8 mouse cellular contexts compared by ENCODE assay signal in genomic region chr16:22857431-22858113, GRCm38 (mm10). TPM values are rescaled to one million over a fixed set of nuclear protein-coding genes. Genes with fewer than 3 reads are reported as not detected.
A peak's percentile ranks its signal among the peaks of the same experiment; 100 is the strongest.
DNase-seq lines count a peak whose midpoint lies in the region; ATAC-seq and TF ChIP-seq lines count a peak whose summit lies in the region.

TSS of gene Tbccd1 (minus strand) at chr16:22857669.
TSS of gene Dnajb11 (plus strand) at chr16:22857845.

- TF ChIP-seq EP300 in MEL (IDR thresholded peaks at IDR 0.05; ENCODE audit: low read depth in 1 of 2, low read length in 2 of 2) = peak in 1 of 2 experiments; percentile 26; a peak in 1 of 4 replicates

- no peak for TF ChIP-seq CTCF in MEL (IDR thresholded peaks at IDR 0.05 in 2 of 3, conservative IDR thresholded peaks at IDR 0.05 in 1 of 3; ENCODE audit: control insufficient read depth in 1 of 3, insufficient read depth in 1 of 3, low read depth in 2 of 3, low read length in 3 of 3, poor library complexity in 1 of 3, severe bottlenecking in 1 of 3)
- TF ChIP-seq CTCF in cerebellum, adult 2 months (IDR thresholded peaks at IDR 0.05; ENCODE audit: borderline replicate concordance, insufficient read depth, low read depth, low read length) = no peak
- peak; percentile 29; the same call in 1 of the 2 replicates for TF ChIP-seq CTCF in forebrain, postnatal 0 days (IDR thresholded peaks at IDR 0.05; ENCODE audit: low read depth)

- peak within 1 kb of the TSS; percentile 91 for H3K4me2 ChIP-seq in forebrain, postnatal 0 days (ENCODE audit: low read depth)
- peak within 1 kb of the TSS; percentile 83 for H3K4me2 ChIP-seq in lung, embryonic 15.5 days

- H3K36me3 ChIP-seq in MEL (ENCODE audit: control insufficient read depth in 1 of 2, insufficient read depth in 2 of 2, low read length in 2 of 2) = peaks cover 7 to 24% of the 10 kb centered on the region in 2 experiments
- peaks cover 9% of the 10 kb centered on the region for H3K36me3 ChIP-seq in forebrain, postnatal 0 days (ENCODE audit: insufficient read depth)
- peaks cover 3% of the 10 kb centered on the region for H3K36me3 ChIP-seq in lung, embryonic 15.5 days

- TF ChIP-seq RAD21 in MEL (IDR thresholded peaks at IDR 0.05; ENCODE audit: low read depth, low read length) = no peak

- peak; percentile 98 for ATAC-seq in forebrain, postnatal 0 days
- ATAC-seq in lung, embryonic 15.5 days (ENCODE audit: borderline replicate concordance, extremely low read depth, low FRiP score, low TSS enrichment) = peak; percentile 99

- peak; percentile 98 for DNase-seq in MEL (ENCODE audit: low read depth, low spot score)
- peak; percentile 99 to 100 for DNase-seq in cerebellum, adult 2 months
- DNase-seq in forebrain, postnatal 0 days = peak; percentile 100
- peak; percentile 98 for DNase-seq in heart, postnatal 4 days
- DNase-seq in layer of hippocampus, adult 8-10 months (ENCODE audit: low spot score in 2 of 2) = peak; percentile 99
- DNase-seq in ovary, adult 18-20 months (ENCODE audit: low spot score) = peak; percentile 98
- peak; percentile 100 for DNase-seq in thymus, postnatal 0 days (ENCODE audit: low spot score)

- peak within 1 kb of the TSS; percentile 80 to 95 for H3K4me3 ChIP-seq in MEL (ENCODE audit: control insufficient read depth in 1 of 2, insufficient read depth in 1 of 2, low read depth in 2 of 2, low read length in 2 of 2)
- peak within 1 kb of the TSS; percentile 72 for H3K4me3 ChIP-seq in cerebellum, adult 2 months (replicated peaks; ENCODE audit: insufficient read depth, low read depth, low read length)
- peak within 1 kb of the TSS; percentile 94 for H3K4me3 ChIP-seq in forebrain, postnatal 0 days (ENCODE audit: low read depth, low read length)
- peak within 1 kb of the TSS; percentile 98 for H3K4me3 ChIP-seq in lung, embryonic 15.5 days

- peak within 1 kb of the TSS; percentile 99 for H3K27ac ChIP-seq in MEL (ENCODE audit: control insufficient read depth, low read depth, low read length)
- H3K27ac ChIP-seq in cerebellum, adult 2 months (ENCODE audit: insufficient read depth, low read length) = peak within 1 kb of the TSS; percentile 17; the same call in 1 of the 2 replicates
- H3K27ac ChIP-seq in forebrain, postnatal 0 days (ENCODE audit: low read depth, low read length) = peak within 1 kb of the TSS; percentile 73
- H3K27ac ChIP-seq in lung, embryonic 15.5 days = peak within 1 kb of the TSS; percentile 71

- peak; percentile 56 to 84 for TF ChIP-seq POLR2A in MEL (IDR thresholded peaks at IDR 0.05; ENCODE audit: control insufficient read depth in 1 of 2, insufficient read depth in 1 of 2, low read depth in 1 of 2, low read length in 2 of 2, poor library complexity in 1 of 2)
- peak; percentile 58; the same call in 1 of the 2 replicates for TF ChIP-seq POLR2A in cerebellum, adult 2 months (IDR thresholded peaks at IDR 0.05; ENCODE audit: borderline replicate concordance, insufficient read depth, low read length)

- peaks cover 31% of the 10 kb centered on the region for H3K79me2 ChIP-seq in MEL (ENCODE audit: control insufficient read depth, insufficient read depth, low read length, poor library complexity)

- no peaks in the 10 kb centered on the region for H3K9me3 ChIP-seq in MEL (replicated peaks; ENCODE audit: insufficient read depth, low read length)
- no peaks in the 10 kb centered on the region for H3K9me3 ChIP-seq in forebrain, postnatal 0 days (ENCODE audit: low read length)
- no peaks in the 10 kb centered on the region for H3K9me3 ChIP-seq in lung, embryonic 15.5 days

- H3K9ac ChIP-seq in MEL (ENCODE audit: control insufficient read depth, low read depth, low read length, poor library complexity, severe bottlenecking) = peak within 1 kb of the TSS; percentile 79
- peak within 1 kb of the TSS; percentile 88 for H3K9ac ChIP-seq in forebrain, postnatal 0 days
- peak within 1 kb of the TSS; percentile 93 for H3K9ac ChIP-seq in lung, embryonic 15.5 days

- H3K27me3 ChIP-seq in MEL (ENCODE audit: control insufficient read depth in 1 of 2, insufficient read depth in 2 of 2, low read length in 2 of 2) = no peaks in the 10 kb centered on the region
- H3K27me3 ChIP-seq in cerebellum, adult 2 months (ENCODE audit: control insufficient read depth, insufficient read depth, low read length) = no peaks in the 10 kb centered on the region
- H3K27me3 ChIP-seq in forebrain, postnatal 0 days (ENCODE audit: insufficient read depth, low read length) = no peaks in the 10 kb centered on the region
- no peaks in the 10 kb centered on the region for H3K27me3 ChIP-seq in lung, embryonic 15.5 days

- WGBS in cerebellum, adult 2 months = under 1% methylated on average over 62 of the region's 62 CpGs
- 1% methylated on average over 62 of the region's 62 CpGs for WGBS in forebrain, postnatal 0 days
- WGBS in lung, embryonic 15.5 days = under 1% methylated on average over 62 of the region's 62 CpGs

- peaks cover 12 to 16% of the 10 kb centered on the region in 2 experiments for H3K4me1 ChIP-seq in MEL (ENCODE audit: control insufficient read depth in 1 of 2, insufficient read depth in 2 of 2, low read length in 2 of 2)
- H3K4me1 ChIP-seq in cerebellum, adult 2 months (ENCODE audit: control insufficient read depth, insufficient read depth, low read length) = peaks cover 3% of the 10 kb centered on the region; the same call in 1 of the 2 replicates
- H3K4me1 ChIP-seq in forebrain, postnatal 0 days (ENCODE audit: insufficient read depth) = peaks cover 12% of the 10 kb centered on the region; the same call in 1 of the 2 replicates
- peaks cover 12% of the 10 kb centered on the region for H3K4me1 ChIP-seq in lung, embryonic 15.5 days

TF ChIP-seq in MEL, 35 proteins besides CTCF, POLR2A, EP300 and RAD21 (continues in another document):
- TF ChIP-seq MAZ (IDR thresholded peaks at IDR 0.05; ENCODE audit: low read depth, low read length) = 0 out of 2 replicates have a peak, but pooled peaks have one; percentile 50
- no peak for TF ChIP-seq MEF2A (IDR thresholded peaks at IDR 0.05; ENCODE audit: extremely low read depth, insufficient replicate concordance, low read depth, low read length, poor library complexity, severe bottlenecking)
- no peak for TF ChIP-seq GABPA (IDR thresholded peaks at IDR 0.05; ENCODE audit: low read depth, low read length)
- peak; percentile 75 for TF ChIP-seq NELFE (IDR thresholded peaks at IDR 0.05; ENCODE audit: low read depth, low read length)
- peak; percentile 82 for TF ChIP-seq TBP (IDR thresholded peaks at IDR 0.05; ENCODE audit: low read depth, low read length)
- TF ChIP-seq MAX (IDR thresholded peaks at IDR 0.05; ENCODE audit: low read length) = peak; percentile 99
- no peak for TF ChIP-seq CHD1 (IDR thresholded peaks at IDR 0.05; ENCODE audit: low read depth, low read length)
- no peak for TF ChIP-seq POLR2AphosphoS5 (IDR thresholded peaks at IDR 0.05; ENCODE audit: borderline replicate concordance, low read depth, low read length)
- TF ChIP-seq JUND (IDR thresholded peaks at IDR 0.05; ENCODE audit: low read depth, low read length) = no peak
- peak; percentile 44; the same call in 1 of the 2 replicates for TF ChIP-seq POLR2AphosphoS2 (IDR thresholded peaks at IDR 0.05; ENCODE audit: low read length)
- peak; percentile 95 for TF ChIP-seq SIN3A (IDR thresholded peaks at IDR 0.05; ENCODE audit: low read length)
- TF ChIP-seq TAL1 (IDR thresholded peaks at IDR 0.05; ENCODE audit: low read length) = no peak
- no peak; the same call in 1 of the 2 replicates for TF ChIP-seq CHD2 (IDR thresholded peaks at IDR 0.05; ENCODE audit: low read length)
- no peak for TF ChIP-seq ZNF384 (IDR thresholded peaks at IDR 0.05; ENCODE audit: low read depth, low read length)
- no peak for TF ChIP-seq GATA1 (IDR thresholded peaks at IDR 0.05; ENCODE audit: low read depth, low read length)
- TF ChIP-seq TCF12 (IDR thresholded peaks at IDR 0.05; ENCODE audit: low read depth, low read length) = peak; percentile 56; the same call in 1 of the 2 replicates
- peak; percentile 96 for TF ChIP-seq MXI1 (IDR thresholded peaks at IDR 0.05; ENCODE audit: low read depth, low read length)
- TF ChIP-seq BHLHE40 (IDR thresholded peaks at IDR 0.05; ENCODE audit: borderline replicate concordance, low read depth, low read length) = peak; percentile 95
- peak; percentile 99 for TF ChIP-seq ELF1 (IDR thresholded peaks at IDR 0.05; ENCODE audit: low read depth, low read length)
- peak; percentile 90 for TF ChIP-seq MYC (IDR thresholded peaks at IDR 0.05; ENCODE audit: low read depth, low read length)
- no peak for TF ChIP-seq MYB (IDR thresholded peaks at IDR 0.05; ENCODE audit: low read depth, low read length)
- no peak for TF ChIP-seq SMC3 (IDR thresholded peaks at IDR 0.05; ENCODE audit: low read depth, low read length)
- peak; percentile 98 for TF ChIP-seq USF1 (IDR thresholded peaks at IDR 0.05; ENCODE audit: low read depth, low read length)

RNA-seq across cellular contexts. Expression of gene Tbccd1, which starts in this region (rescaled TPM):
- total RNA-seq in MEL (2012; rRNA removed) = 20.4 and 28.7 TPM in 2 replicates
- polyA plus RNA-seq in MEL (2012; ENCODE audit: insufficient read depth in 1 of 2, insufficient read length in 2 of 2, low read depth in 1 of 2, low replicate concordance in 2 of 2, missing spikeins in 1 of 2) = 10 to 100 TPM in 1 of 2 experiments, not detected in 1; 23.8 TPM
- 20.2 and 21.5 TPM in 2 replicates for polyA plus RNA-seq in cerebellum, adult 2 months (2012; rRNA removed)
- 18.0 and 19.0 TPM in 2 replicates for total RNA-seq in forebrain, postnatal 0 days (2014; rRNA removed)
- 13.7 and 14.9 TPM in 2 replicates for polyA plus RNA-seq in forebrain, postnatal 0 days (2015; fragmentation: Nextera tagmentation; extraction: Ambion mirVana)
- 10 to 100 TPM in 1 of 2 experiments, 1 to 10 TPM in 1; 9.9 to 11.7 TPM for total RNA-seq in heart, postnatal 4 days (2021)
- 10 to 100 TPM; 12.5 to 15.4 (median 15.3) TPM for total RNA-seq in layer of hippocampus, adult 8-10 months (2022)
- 25.6 and 26.9 TPM in 2 replicates for polyA plus RNA-seq in lung, embryonic 15.5 days (2015; fragmentation: Nextera tagmentation; extraction: Ambion mirVana)
- 21.1 and 21.8 TPM in 2 replicates for polyA plus RNA-seq in thymus, postnatal 0 days (2015; fragmentation: Nextera tagmentation; extraction: Ambion mirVana)

RNA-seq across cellular contexts. Expression of gene Dnajb11, which starts in this region (rescaled TPM):
- total RNA-seq in MEL (2012; rRNA removed) = 116 and 147 TPM in 2 replicates
- 100 to 1,000 TPM in 1 of 2 experiments, 10 to 100 TPM in 1; 90.2 to 139 TPM for polyA plus RNA-seq in MEL (2012; ENCODE audit: insufficient read depth in 1 of 2, insufficient read length in 2 of 2, low read depth in 1 of 2, low replicate concordance in 2 of 2, missing spikeins in 1 of 2)
- 41.3 and 44.8 TPM in 2 replicates for polyA plus RNA-seq in cerebellum, adult 2 months (2012; rRNA removed)
- 55.2 and 63.0 TPM in 2 replicates for total RNA-seq in forebrain, postnatal 0 days (2014; rRNA removed)
- polyA plus RNA-seq in forebrain, postnatal 0 days (2015; fragmentation: Nextera tagmentation; extraction: Ambion mirVana) = 76.7 and 86.1 TPM in 2 replicates
- total RNA-seq in heart, postnatal 4 days (2021) = 10 to 100 TPM; 68.4 to 69.1 TPM
- total RNA-seq in layer of hippocampus, adult 8-10 months (2022) = 10 to 100 TPM; 51.4 to 63.3 (median 59.3) TPM
- polyA plus RNA-seq in lung, embryonic 15.5 days (2015; fragmentation: Nextera tagmentation; extraction: Ambion mirVana) = 109 and 111 TPM in 2 replicates
- polyA plus RNA-seq in thymus, postnatal 0 days (2015; fragmentation: Nextera tagmentation; extraction: Ambion mirVana) = 93.9 and 101 TPM in 2 replicates

Comparison
In these comparisons a context has a peak if more than half of its experiments do, and no peak if none do; other contexts are left out.
1. Peak in every context shown above with its lines: DNase-seq, ATAC-seq, H3K4me3 ChIP-seq and H3K27ac ChIP-seq.
2. H3K27ac ChIP-seq: peak in every context shown above with its lines; median percentile 99 in MEL; 73 in forebrain, postnatal 0 days; 71 in lung, embryonic 15.5 days; 17 in cerebellum, adult 2 months.